Mouse (Mus musculus): ENCODE measurements at regions not wholly inside any gene's neighbourhood (a gene's known extent, or its start where the extent isn't known, plus 50 kb on each side); places are given as distances from the start of the nearest gene placed in this dataset.
"Not testable (repeated sequence)": the region's sequence is repeated elsewhere in the genome, so short reads cannot be mapped to it uniquely, and the experiment has no call there.

GRCm38 (mm10) chr3:6004423-6004822, 253.8 kb downstream of the Gm8797 start:
- Histone ChIP-seq H3K9me3 (ENCODE audit: low read length) (no peaks in the 10 kb centered on the region), H3K4me1 (ENCODE audit: insufficient read depth, low read depth, low read length) (no peaks in the 10 kb centered on the region), H3K36me3 (ENCODE audit: insufficient read depth, low read length) (no peaks in the 10 kb centered on the region), H3K4me3 (ENCODE audit: low read depth, low read length) (no peak overlapping the region), H3K27ac (ENCODE audit: low read length) (no peak overlapping the region), H3K27me3 (replicated peaks; ENCODE audit: insufficient read depth, low read length) (no peaks in the 10 kb centered on the region), H3K9ac (replicated peaks; ENCODE audit: low read depth) (no peak overlapping the region), H3K4me2 (replicated peaks; ENCODE audit: low read depth, low read length) (no peak overlapping the region)
- 82% methylated on average over 1 of the region's 1 CpGs for WGBS
- no peak for ATAC-seq
- no peak for DNase-seq (ENCODE audit: low spot score)
- TF ChIP-seq CTCF (IDR thresholded peaks at IDR 0.05) (no peak), EP300 (IDR thresholded peaks at IDR 0.05) (no peak)

GRCm38 (mm10) chr3:6018749-6019148, 268.1 kb downstream of the Gm8797 start:
- WGBS: 68% methylated on average over 1 of the region's 1 CpGs
- no peak overlapping the region for H3K27ac ChIP-seq (ENCODE audit: low read length)
- no peaks in the 10 kb centered on the region for H3K27me3 ChIP-seq (replicated peaks; ENCODE audit: insufficient read depth, low read length)
- no peaks in the 10 kb centered on the region for H3K9me3 ChIP-seq (ENCODE audit: low read length)
- H3K4me3 ChIP-seq (ENCODE audit: low read depth, low read length): no peak overlapping the region
- H3K4me1 ChIP-seq (ENCODE audit: insufficient read depth, low read depth, low read length): no peaks in the 10 kb centered on the region
- H3K9ac ChIP-seq (replicated peaks; ENCODE audit: low read depth): no peak overlapping the region
- H3K36me3 ChIP-seq (ENCODE audit: insufficient read depth, low read length): no peaks in the 10 kb centered on the region
- no peak for DNase-seq (ENCODE audit: low spot score)
- no peak for TF ChIP-seq EP300 (IDR thresholded peaks at IDR 0.05)
- TF ChIP-seq CTCF (IDR thresholded peaks at IDR 0.05): no peak
- no peak for ATAC-seq
- no peak overlapping the region for H3K4me2 ChIP-seq (replicated peaks; ENCODE audit: low read depth, low read length)

- WGBS: 51% methylated on average over 3 of the region's 3 CpGs
- not testable (repeated sequence) for DNase-seq (ENCODE audit: low spot score); H3K36me3 ChIP-seq (ENCODE audit: insufficient read depth, low read length); H3K4me2 ChIP-seq (replicated peaks; ENCODE audit: low read depth, low read length); ATAC-seq; H3K27ac ChIP-seq (ENCODE audit: low read length); H3K27me3 ChIP-seq (replicated peaks; ENCODE audit: insufficient read depth, low read length); H3K9me3 ChIP-seq (ENCODE audit: low read length); H3K4me1 ChIP-seq (ENCODE audit: insufficient read depth, low read depth, low read length); H3K9ac ChIP-seq (replicated peaks; ENCODE audit: low read depth); H3K4me3 ChIP-seq (ENCODE audit: low read depth, low read length)
Measured at GRCm38 (mm10) chr3:6041325-6041724, 290.7 kb downstream of the Gm8797 start.

- Histone ChIP-seq H3K4me2 (replicated peaks; ENCODE audit: low read depth, low read length) (no peak overlapping the region), H3K27ac (ENCODE audit: low read length) (no peak overlapping the region), H3K36me3 (ENCODE audit: insufficient read depth, low read length) (no peaks in the 10 kb centered on the region), H3K9ac (replicated peaks; ENCODE audit: low read depth) (no peak overlapping the region), H3K27me3 (replicated peaks; ENCODE audit: insufficient read depth, low read length) (no peaks in the 10 kb centered on the region), H3K4me1 (ENCODE audit: insufficient read depth, low read depth, low read length) (no peaks in the 10 kb centered on the region), H3K4me3 (ENCODE audit: low read depth, low read length) (no peak overlapping the region), H3K9me3 (ENCODE audit: low read length) (no peaks in the 10 kb centered on the region)
- DNase-seq (ENCODE audit: low spot score) (no peak), ATAC-seq (no peak)
- TF ChIP-seq EP300 (IDR thresholded peaks at IDR 0.05): no peak
- 91% methylated on average over 4 of the region's 4 CpGs for WGBS
Measured at GRCm38 (mm10) chr3:6049472-6050045, 299.0 kb downstream of the Gm8797 start.

GRCm38 (mm10) chr3:6051901-6052300, 301.3 kb downstream of the Gm8797 start:
- no peak for ATAC-seq
- TF ChIP-seq CTCF (IDR thresholded peaks at IDR 0.05) (no peak), EP300 (IDR thresholded peaks at IDR 0.05) (no peak)
- Histone ChIP-seq H3K4me1 (ENCODE audit: insufficient read depth, low read depth, low read length) (no peaks in the 10 kb centered on the region), H3K36me3 (ENCODE audit: insufficient read depth, low read length) (no peaks in the 10 kb centered on the region), H3K27me3 (replicated peaks; ENCODE audit: insufficient read depth, low read length) (no peaks in the 10 kb centered on the region), H3K27ac (ENCODE audit: low read length) (no peak overlapping the region), H3K9ac (replicated peaks; ENCODE audit: low read depth) (no peak overlapping the region), H3K4me3 (ENCODE audit: low read depth, low read length) (no peak overlapping the region), H3K9me3 (ENCODE audit: low read length) (no peaks in the 10 kb centered on the region), H3K4me2 (replicated peaks; ENCODE audit: low read depth, low read length) (no peak overlapping the region)
- no peak for DNase-seq (ENCODE audit: low spot score)
- 71% methylated on average over 2 of the region's 2 CpGs for WGBS

GRCm38 (mm10) chr3:6083855-6084254, 333.2 kb downstream of the Gm8797 start:
- ATAC-seq: no peak
- H3K4me3 ChIP-seq (ENCODE audit: low read depth, low read length): no peak overlapping the region
- H3K36me3 ChIP-seq (ENCODE audit: insufficient read depth, low read length): no peaks in the 10 kb centered on the region
- no peaks in the 10 kb centered on the region for H3K9me3 ChIP-seq (ENCODE audit: low read length)
- no peak overlapping the region for H3K9ac ChIP-seq (replicated peaks; ENCODE audit: low read depth)
- WGBS: 79% methylated on average over 1 of the region's 1 CpGs
- DNase-seq (ENCODE audit: low spot score): no peak
- H3K4me2 ChIP-seq (replicated peaks; ENCODE audit: low read depth, low read length): no peak overlapping the region
- no peak overlapping the region for H3K27ac ChIP-seq (ENCODE audit: low read length)
- TF ChIP-seq CTCF (IDR thresholded peaks at IDR 0.05) (no peak), EP300 (IDR thresholded peaks at IDR 0.05) (no peak)
- H3K27me3 ChIP-seq (replicated peaks; ENCODE audit: insufficient read depth, low read length): no peaks in the 10 kb centered on the region
- no peaks in the 10 kb centered on the region for H3K4me1 ChIP-seq (ENCODE audit: insufficient read depth, low read depth, low read length)

GRCm38 (mm10) chr3:6087267-6087666, 336.7 kb downstream of the Gm8797 start:
- H3K9me3 ChIP-seq (ENCODE audit: low read length): no peaks in the 10 kb centered on the region
- no peaks in the 10 kb centered on the region for H3K27me3 ChIP-seq (replicated peaks; ENCODE audit: insufficient read depth, low read length)
- H3K4me3 ChIP-seq (ENCODE audit: low read depth, low read length): no peak overlapping the region
- TF ChIP-seq CTCF (IDR thresholded peaks at IDR 0.05) (no peak), EP300 (IDR thresholded peaks at IDR 0.05) (no peak)
- ATAC-seq: no peak
- DNase-seq (ENCODE audit: low spot score): no peak
- no peak overlapping the region for H3K4me2 ChIP-seq (replicated peaks; ENCODE audit: low read depth, low read length)
- no peaks in the 10 kb centered on the region for H3K36me3 ChIP-seq (ENCODE audit: insufficient read depth, low read length)
- WGBS: 60% methylated on average over 9 of the region's 9 CpGs
- H3K4me1 ChIP-seq (ENCODE audit: insufficient read depth, low read depth, low read length): no peaks in the 10 kb centered on the region
- no peak overlapping the region for H3K9ac ChIP-seq (replicated peaks; ENCODE audit: low read depth)
- H3K27ac ChIP-seq (ENCODE audit: low read length): no peak overlapping the region
